Mouse (Mus musculus) ES-CJ7 (cell line): ENCODE measurements at regions not wholly inside any gene's neighbourhood (a gene's known extent, or its start where the extent isn't known, plus 50 kb on each side); places are given as distances from the start of the nearest gene placed in this dataset.

Source experiments
- DNase-seq: peaks from one replicate; pipeline ENCODE4 v3.0.0; 2011; ENCODE audit warnings: low read depth, low spot score

DNA sequence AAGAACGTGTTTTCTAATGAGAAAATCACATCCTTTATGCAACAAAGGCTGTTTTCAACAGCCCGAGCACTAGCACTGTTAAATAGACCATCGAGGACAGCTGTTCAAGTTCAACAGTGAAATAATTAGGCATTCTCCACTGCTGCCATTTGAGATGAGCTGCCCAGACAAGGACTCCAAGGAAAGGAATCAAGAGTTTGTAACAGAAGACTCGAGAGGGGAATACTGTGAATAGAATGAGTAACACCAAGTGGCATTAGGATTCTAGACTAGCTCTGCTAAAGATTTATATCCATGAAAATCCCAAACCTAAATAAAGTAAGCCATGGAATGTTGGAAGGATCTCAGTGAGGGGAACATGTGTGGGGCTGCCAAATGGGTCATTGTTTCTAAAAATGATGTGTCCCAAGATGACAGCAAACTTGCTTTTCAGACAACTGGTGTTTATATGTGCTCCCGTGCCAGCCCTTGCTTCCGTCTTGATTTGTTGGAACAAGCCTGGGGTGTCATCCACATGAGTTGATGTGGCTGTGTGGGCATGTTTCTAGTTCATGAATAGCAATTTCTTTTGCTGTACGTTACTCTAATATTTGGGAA is 72.1 kb upstream of the Itga4 start:
- DNase-seq, result no peak

DNA sequence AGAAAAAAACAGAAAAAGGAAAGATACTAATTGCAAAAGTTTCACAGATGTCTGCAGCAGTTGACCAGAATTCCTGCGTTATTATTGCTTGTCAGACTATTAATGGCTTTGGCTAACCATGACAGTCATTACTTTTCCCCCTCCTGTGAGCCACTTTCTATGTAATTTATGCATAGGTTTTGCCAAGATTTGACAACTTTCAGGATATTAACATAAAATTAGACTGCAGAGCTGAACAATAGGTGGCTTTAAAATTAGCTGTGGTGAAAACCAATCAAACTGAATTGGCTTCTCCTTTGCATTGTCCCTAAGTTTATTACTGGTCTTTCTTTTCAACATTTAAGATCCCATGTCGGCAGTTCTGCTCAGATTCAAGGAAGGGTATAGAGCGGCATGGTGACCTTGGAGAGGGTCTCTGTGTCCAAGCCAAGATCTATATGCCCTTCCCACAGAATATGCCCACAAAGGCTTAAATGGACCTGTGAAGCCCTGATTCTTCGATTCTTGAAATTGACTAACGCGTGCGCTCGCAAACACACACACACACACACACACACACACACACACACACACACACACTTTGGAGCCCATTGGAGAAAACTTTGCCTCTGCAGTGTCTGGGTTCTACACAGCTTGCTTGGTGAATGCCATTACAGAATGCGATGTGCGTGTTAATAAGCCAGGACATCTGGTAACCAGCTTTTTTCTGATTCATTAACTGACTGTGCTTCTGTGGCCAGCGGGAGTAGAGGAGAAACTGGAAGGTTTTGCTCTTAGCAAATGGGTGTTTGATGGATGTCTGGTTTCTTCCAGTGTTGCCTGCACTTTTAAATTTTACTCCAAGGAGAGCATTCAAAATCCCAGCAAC is 69.8 kb upstream of the Itga4 start:
- no peak for DNase-seq

DNA sequence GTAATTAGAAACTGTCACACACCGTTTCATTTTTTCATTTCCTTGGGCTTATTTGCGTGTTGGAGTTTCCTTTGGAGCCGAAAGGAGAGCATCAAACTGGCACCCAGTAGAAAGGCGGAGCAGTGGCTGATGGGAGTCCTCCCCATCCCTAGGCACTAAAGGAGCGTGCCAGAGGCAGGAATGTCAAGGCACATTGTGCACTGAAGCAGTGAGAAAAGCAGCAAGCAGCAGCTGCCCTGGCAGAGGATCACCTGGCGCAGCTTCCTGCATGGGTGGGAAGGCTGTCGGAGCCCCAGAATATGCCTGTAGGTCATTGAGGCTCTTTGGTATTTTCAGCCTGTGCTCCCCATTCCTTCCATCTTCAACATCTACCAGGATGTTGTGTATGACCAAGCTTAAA is 68.3 kb upstream of the Itga4 start:
- DNase-seq, result no peak

DNA sequence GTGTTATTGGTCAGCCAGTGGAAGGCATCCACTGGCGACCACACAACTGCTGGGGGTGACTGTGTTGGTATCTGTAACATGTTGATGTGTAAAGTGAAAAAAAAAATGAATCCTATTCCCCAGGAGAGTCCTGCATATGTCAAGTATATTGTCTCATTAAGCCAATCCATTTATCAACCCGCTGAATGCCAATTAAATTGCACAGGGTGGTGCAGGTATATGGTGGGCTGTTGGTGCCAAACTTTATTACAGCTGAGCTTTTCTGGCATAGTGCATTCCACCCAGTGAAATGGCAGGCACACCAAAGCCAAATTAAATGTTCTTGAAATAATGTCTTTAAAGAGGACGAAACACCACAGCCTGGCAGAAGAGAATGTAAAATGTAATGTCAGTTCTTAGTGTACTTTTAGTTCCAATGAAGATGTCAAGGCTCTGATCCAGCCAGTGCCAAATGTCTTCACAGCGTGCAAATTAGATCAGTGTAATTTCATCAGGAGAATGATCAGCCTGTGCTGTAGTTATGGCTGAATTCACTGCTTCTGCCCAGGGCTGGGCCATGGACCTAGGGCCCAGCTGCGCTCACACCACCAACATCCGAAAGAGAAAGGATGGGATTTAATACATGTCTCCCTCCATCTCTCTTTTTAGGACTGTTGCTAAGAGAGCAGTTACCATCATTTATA is 66.6 kb upstream of the Itga4 start:
- no peak for DNase-seq

DNA sequence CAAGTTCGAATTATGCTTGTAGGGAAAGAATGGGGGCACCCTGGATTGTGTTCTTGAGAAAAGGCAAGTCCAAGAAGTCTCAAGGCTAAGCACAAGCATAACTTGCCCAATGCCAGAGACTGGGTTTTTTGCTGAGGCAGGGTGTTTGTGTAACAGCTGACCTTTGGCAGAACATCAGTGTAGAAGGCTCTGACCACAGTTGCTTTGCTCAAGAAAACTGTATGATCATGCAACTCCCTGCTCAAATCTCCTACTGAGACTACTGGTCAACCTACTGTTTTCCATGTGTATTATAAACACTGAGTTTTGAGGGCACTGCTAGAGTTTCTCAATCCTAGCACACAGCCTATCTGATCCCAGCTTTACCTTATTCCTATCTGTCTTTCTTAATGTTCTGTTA is 61.4 kb upstream of the Itga4 start:
- no peak for DNase-seq

DNA sequence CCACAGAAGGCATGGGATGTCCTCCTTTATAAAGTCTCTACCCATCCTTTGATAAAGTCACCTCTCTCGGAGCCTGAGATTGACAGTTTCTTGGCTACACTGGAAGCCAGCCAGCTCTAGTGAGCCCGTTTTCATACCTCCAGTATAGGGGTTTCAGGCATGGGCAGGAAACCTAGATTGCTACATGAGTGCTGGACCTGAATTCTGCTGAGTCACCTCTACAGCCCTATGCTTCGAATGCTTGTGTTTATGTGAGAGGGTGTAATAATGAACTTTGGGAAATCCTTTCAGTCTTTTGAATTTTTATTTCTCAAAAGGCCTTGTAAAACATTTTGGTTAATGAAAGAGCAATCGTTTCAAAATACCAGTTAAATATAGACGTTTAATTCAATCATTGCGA is 53.5 kb upstream of the Itga4 start:
- DNase-seq, result no peak
